Mouse (Mus musculus): ENCODE data around the gene Wdr62. TPM values are rescaled to one million over a fixed set of nuclear protein-coding genes. Genes with fewer than 3 reads are reported as not detected.
"Not testable (repeated sequence)": the region's sequence is repeated elsewhere in the genome, so short reads cannot be mapped to it uniquely, and the experiment has no call there.

Gene Wdr62
- polyA plus RNA-seq, 1 experiment from 2014 or later = 7.1 TPM

DNA sequence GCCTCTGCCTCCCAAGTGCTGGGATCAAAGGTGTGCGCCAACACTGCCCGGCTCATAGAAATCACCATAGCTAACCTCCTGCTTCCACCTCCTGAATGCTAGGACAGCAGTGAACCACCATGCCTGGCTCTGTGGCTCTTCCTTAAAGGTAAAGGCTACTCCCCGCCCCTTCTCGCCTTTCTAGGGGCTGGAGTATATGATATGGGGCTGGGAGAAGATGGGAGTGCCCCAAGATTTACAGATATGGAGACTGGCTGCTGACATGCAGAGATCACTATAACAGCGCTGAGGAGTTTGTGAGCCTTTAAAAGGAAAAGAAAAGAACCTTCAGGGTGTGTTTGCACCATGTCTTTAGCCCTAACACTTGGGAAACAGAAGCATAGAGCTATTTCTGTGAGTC lies 58.0 kb downstream of the Wdr62 start:
- H3K9ac ChIP-seq = no peak overlapping the region
- H3K4me2 ChIP-seq = no peak overlapping the region
- H3K27ac ChIP-seq (replicated peaks) = no peak overlapping the region
- no peak for ATAC-seq (ENCODE audit: extremely low read depth, insufficient number of reproducible peaks, low FRiP score, low TSS enrichment)
- no peaks in the 10 kb centered on the region for H3K27me3 ChIP-seq (replicated peaks)
- H3K4me3 ChIP-seq = no peak overlapping the region
- H3K9me3 ChIP-seq = no peaks in the 10 kb centered on the region
- 86% methylated on average over 5 of the region's 5 CpGs for WGBS
- H3K36me3 ChIP-seq = peaks cover 50% of the 10 kb centered on the region
- peaks cover 9% of the 10 kb centered on the region for H3K4me1 ChIP-seq

DNA sequence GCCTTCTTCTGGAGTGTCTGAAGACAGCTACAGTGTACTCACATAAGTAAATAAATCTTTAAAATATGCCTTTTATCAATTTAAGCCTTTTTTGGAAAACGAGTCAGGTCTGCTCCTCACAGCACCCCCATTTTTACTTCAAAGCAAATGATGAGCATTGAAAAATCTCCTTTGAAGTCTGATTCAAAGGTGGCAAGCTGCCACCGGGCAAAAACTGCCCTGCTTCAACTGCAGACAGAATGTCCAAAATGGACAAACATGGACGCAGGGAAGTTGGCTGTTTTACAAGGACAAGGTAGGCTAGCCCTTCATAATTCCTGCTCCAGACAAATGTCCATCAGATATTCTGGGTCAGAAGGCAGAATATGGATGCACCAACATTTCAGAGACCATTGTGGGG lies 58.8 kb downstream of the Wdr62 start:
- Histone ChIP-seq H3K4me1 (peaks cover 12% of the 10 kb centered on the region), H3K9me3 (no peaks in the 10 kb centered on the region), H3K27ac (replicated peaks) (no peak overlapping the region), H3K36me3 (peaks cover 42% of the 10 kb centered on the region), H3K4me3 (no peak overlapping the region), H3K27me3 (replicated peaks) (no peaks in the 10 kb centered on the region), H3K9ac (no peak overlapping the region), H3K4me2 (no peak overlapping the region)
- no peak for ATAC-seq (ENCODE audit: extremely low read depth, insufficient number of reproducible peaks, low FRiP score, low TSS enrichment)
- 72% methylated on average over 3 of the region's 3 CpGs for WGBS

DNA sequence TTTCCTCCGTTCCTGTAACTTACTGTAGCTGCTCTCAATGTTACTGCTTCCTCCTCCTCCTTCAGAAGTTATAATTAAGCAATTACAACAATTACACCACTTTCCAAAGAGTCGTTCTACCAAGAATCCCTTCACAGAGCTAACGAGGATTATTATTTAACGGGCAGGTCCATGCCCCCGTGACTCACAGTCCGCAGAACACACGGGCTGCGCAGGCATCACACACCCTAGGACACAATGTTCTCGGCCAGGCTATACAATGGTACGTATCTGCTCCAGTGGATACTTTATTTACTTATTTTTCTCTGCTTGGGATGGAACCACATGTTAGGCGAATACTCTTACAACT lies 60.2 kb downstream of the Wdr62 start:
- peaks cover 28% of the 10 kb centered on the region for H3K36me3 ChIP-seq
- H3K27me3 ChIP-seq (replicated peaks) = no peaks in the 10 kb centered on the region
- peak overlapping the region; percentile 85 for H3K9ac ChIP-seq
- ATAC-seq (ENCODE audit: extremely low read depth, insufficient number of reproducible peaks, low FRiP score, low TSS enrichment) = no peak
- H3K27ac ChIP-seq (replicated peaks) = peak overlapping the region; percentile 16; the same call in 1 of the 2 replicates
- WGBS = 20% methylated on average over 11 of the region's 11 CpGs
- H3K4me1 ChIP-seq = peaks cover 12% of the 10 kb centered on the region
- peak overlapping the region; percentile 61 for H3K4me3 ChIP-seq
- no peaks in the 10 kb centered on the region for H3K9me3 ChIP-seq
- H3K4me2 ChIP-seq = peak overlapping the region; percentile 93

DNA sequence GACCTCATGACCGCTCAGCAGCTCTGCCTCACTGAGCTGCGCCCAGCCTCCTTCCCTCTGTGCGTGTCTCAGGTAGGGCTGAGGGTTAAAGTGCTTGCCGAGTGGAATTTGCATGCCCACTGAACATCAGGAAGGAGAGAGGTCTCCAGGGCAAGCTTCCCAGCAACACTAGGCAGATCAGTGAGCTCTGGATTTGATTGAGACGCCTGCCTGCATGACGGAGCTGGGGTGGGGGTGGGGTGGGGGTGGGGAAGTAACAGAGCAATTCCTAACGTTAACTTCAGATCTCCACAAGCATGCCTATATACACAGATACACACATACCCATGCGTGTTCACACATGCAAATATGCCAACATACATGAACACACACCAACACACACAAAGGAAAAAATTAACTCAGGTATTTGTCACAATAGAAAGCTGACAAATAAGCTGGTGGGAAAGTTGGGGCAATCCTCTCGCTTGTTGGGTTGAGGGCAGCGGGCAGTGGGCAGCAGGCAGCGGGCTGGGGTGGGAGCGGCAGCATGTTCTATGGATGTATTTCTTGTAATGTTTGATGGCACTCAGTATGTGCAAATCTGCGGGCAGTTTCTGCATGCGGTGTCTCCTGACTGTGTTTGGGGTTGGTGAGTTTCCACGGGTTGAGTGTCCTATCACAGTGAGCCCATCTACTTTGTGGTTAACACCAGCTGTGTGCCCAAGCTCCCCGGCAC lies 60.8 kb downstream of the Wdr62 start:
- 4% methylated on average over 16 of the region's 16 CpGs for WGBS

DNA sequence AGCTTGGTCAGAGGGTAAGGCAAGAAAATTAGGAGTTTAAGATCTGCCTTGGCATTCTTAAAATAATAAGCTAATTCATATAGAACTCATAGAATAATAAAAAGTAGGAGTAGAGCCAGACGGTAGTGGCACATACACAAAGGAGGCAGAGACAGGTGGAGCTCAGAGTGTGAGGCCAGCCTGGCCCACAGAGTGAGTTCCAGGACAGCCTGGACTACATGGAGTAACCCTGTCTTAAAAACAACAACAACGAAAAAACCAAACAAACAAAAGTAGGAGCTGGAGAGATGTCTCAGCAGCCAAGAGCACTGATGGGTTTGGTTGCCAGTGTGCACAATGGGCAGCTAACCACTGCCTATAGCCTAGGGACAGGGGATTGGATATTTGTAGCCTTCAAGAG lies 62.9 kb downstream of the Wdr62 start:
- no peak for ATAC-seq (ENCODE audit: extremely low read depth, insufficient number of reproducible peaks, low FRiP score, low TSS enrichment)
- Histone ChIP-seq H3K36me3 (0 out of 2 replicates have a peak, but pooled peaks cover under 1% of the 10 kb centered on the region), H3K4me2 (no peak overlapping the region), H3K27me3 (replicated peaks) (no peaks in the 10 kb centered on the region), H3K4me3 (no peak overlapping the region), H3K4me1 (peaks cover 12% of the 10 kb centered on the region), H3K27ac (replicated peaks) (no peak overlapping the region), H3K9me3 (no peaks in the 10 kb centered on the region), H3K9ac (no peak overlapping the region)
- 68% methylated on average over 2 of the region's 2 CpGs for WGBS

More for the DNA sequence above, 60.8 kb downstream of the Wdr62 start:
- no peak for ATAC-seq (ENCODE audit: extremely low read depth, insufficient number of reproducible peaks, low FRiP score, low TSS enrichment)
- Histone ChIP-seq H3K36me3 (peaks cover 23% of the 10 kb centered on the region), H3K4me3 (peak overlapping the region; percentile 61), H3K9me3 (no peaks in the 10 kb centered on the region), H3K4me1 (peaks cover 12% of the 10 kb centered on the region), H3K27ac (replicated peaks) (peak overlapping the region; percentile 61), H3K27me3 (replicated peaks) (no peaks in the 10 kb centered on the region), H3K4me2 (peak overlapping the region; percentile 93), H3K9ac (peak overlapping the region; percentile 85)

DNA sequence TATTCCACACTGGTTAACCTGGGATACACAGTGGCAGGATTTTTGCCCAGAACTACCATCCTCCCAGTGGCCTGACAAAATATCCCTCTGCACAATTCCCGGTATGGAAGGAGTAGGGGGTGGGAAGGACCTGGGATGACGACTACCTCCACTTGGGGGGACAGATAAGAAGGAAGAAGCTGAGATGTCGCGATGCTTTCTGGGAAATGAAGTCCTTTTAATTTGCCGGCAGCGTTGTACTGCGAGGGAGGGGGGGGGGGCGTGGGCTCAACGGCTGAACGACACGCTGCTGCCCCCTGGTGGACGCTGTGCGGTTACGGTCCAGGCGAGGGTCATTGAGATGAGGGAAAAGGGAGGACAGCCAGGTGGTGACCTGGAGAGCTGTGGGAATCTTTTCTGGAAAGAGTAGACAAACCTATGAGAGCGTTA lies 63.5 kb downstream of the Wdr62 start:
- no peak overlapping the region for H3K27ac ChIP-seq (replicated peaks)
- peak overlapping the region; percentile 18; the same call in 1 of the 2 replicates for H3K4me3 ChIP-seq
- H3K4me2 ChIP-seq = peak overlapping the region; percentile 62
- under 1% methylated on average over 16 of the region's 16 CpGs for WGBS
- peaks cover 12% of the 10 kb centered on the region for H3K4me1 ChIP-seq
- H3K9ac ChIP-seq = 0 out of 2 replicates have a peak overlapping the region, but pooled peaks have one; percentile 33
- peak; percentile 77 for ATAC-seq (ENCODE audit: extremely low read depth, insufficient number of reproducible peaks, low FRiP score, low TSS enrichment)
- no peaks in the 10 kb centered on the region for H3K36me3 ChIP-seq
- no peaks in the 10 kb centered on the region for H3K9me3 ChIP-seq
- H3K27me3 ChIP-seq (replicated peaks) = no peaks in the 10 kb centered on the region

DNA sequence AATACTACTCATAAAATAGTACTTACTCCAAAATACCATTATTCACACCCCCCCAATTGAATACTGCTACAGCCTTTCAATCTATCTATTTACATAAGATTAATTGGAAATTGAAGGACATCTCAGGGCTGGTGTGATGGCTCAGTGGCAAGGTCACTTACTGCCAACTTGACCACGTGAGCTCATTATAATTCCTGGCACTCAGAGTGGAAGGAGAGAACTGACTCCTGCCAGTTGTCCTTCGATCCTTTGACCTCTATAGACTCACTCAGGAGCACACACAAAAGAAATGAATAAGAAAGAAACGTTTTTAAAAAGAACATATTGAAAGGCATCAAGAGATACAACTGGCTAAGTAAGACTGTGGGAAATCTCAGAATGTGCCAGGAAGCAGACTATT lies 64.3 kb downstream of the Wdr62 start:
- H3K36me3 ChIP-seq = no peaks in the 10 kb centered on the region
- no peak for ATAC-seq (ENCODE audit: extremely low read depth, insufficient number of reproducible peaks, low FRiP score, low TSS enrichment)
- no peaks in the 10 kb centered on the region for H3K9me3 ChIP-seq
- no peak overlapping the region for H3K9ac ChIP-seq
- H3K4me2 ChIP-seq = no peak overlapping the region
- 77% methylated on average over 3 of the region's 3 CpGs for WGBS
- no peaks in the 10 kb centered on the region for H3K27me3 ChIP-seq (replicated peaks)
- H3K27ac ChIP-seq (replicated peaks) = no peak overlapping the region
- H3K4me1 ChIP-seq = peaks cover 12% of the 10 kb centered on the region
- H3K4me3 ChIP-seq = no peak overlapping the region

DNA sequence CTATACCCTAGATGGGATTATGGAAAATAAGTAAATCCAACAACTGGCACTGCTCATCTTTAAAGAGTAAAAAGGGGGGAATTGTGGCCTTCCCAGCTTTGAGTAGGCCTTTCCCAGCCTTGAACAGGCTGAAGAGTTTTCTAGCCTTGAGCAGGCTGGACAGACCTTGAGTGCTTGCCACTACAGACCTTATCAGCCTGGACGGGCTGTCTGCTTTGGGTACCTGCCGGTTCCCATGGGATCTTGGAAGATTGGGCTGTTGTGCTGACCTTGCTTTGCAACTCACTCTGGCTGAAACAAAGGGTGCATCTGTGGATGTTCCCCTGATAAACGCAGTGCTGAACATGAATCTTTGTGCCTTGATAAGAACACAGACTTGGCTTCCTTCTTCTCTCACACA lies 66.3 kb downstream of the Wdr62 start:
- Histone ChIP-seq H3K4me1 (peaks cover 3% of the 10 kb centered on the region; the same call in 1 of the 2 replicates), H3K4me2 (no peak overlapping the region), H3K36me3 (no peaks in the 10 kb centered on the region), H3K27ac (replicated peaks) (no peak overlapping the region), H3K4me3 (no peak overlapping the region), H3K9ac (no peak overlapping the region), H3K27me3 (replicated peaks) (no peaks in the 10 kb centered on the region), H3K9me3 (no peaks in the 10 kb centered on the region)
- no peak for ATAC-seq (ENCODE audit: extremely low read depth, insufficient number of reproducible peaks, low FRiP score, low TSS enrichment)
- WGBS = 69% methylated on average over 3 of the region's 3 CpGs

DNA sequence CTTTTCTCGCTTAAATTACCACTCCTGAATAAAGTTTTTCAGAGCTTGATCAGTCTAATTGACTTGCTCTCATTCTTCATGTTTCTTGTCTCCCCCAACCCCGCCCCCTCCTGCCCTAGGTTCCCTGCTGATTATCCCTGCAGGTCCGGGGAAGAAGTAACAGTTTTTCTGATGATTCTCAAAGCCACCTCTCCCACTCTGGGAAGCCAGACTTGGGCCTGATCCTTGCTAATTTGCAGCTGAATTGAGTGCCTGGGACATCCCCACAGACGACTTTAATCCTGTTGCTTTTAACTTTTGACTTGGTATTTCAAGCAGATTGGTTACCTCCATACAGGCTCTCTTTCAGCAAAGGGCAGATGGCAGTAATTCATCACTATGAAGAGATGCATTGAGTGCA lies 69.2 kb downstream of the Wdr62 start:
- H3K27me3 ChIP-seq (replicated peaks) = no peaks in the 10 kb centered on the region
- no peak overlapping the region for H3K9ac ChIP-seq
- WGBS = 24% methylated on average over 4 of the region's 4 CpGs
- H3K4me2 ChIP-seq = no peak overlapping the region
- H3K36me3 ChIP-seq = no peaks in the 10 kb centered on the region
- no peaks in the 10 kb centered on the region for H3K4me1 ChIP-seq
- H3K27ac ChIP-seq (replicated peaks) = no peak overlapping the region
- no peak for ATAC-seq (ENCODE audit: extremely low read depth, insufficient number of reproducible peaks, low FRiP score, low TSS enrichment)
- no peak overlapping the region for H3K4me3 ChIP-seq
- no peaks in the 10 kb centered on the region for H3K9me3 ChIP-seq

DNA sequence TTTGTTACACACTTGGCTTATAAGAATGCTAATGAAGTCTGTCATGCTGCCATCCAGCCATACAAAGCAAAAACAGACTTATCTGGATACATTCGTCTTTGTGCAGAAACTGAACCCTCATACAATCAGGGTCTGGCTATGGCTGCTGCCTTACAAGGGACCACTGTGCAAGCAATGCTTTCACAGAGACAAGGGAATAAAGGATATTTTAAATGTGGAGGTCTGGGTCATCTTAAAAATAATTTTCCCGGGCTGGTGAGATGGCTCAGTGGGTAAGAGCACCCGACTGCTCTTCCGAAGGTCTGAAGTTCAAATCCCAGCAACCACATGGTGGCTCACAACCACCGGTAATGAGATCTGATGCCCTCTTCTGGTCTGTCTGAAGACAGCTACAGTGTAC lies 73.9 kb downstream of the Wdr62 start:
- 53% methylated on average over 5 of the region's 5 CpGs for WGBS
- ATAC-seq (ENCODE audit: extremely low read depth, insufficient number of reproducible peaks, low FRiP score, low TSS enrichment) = not testable (repeated sequence)

DNA sequence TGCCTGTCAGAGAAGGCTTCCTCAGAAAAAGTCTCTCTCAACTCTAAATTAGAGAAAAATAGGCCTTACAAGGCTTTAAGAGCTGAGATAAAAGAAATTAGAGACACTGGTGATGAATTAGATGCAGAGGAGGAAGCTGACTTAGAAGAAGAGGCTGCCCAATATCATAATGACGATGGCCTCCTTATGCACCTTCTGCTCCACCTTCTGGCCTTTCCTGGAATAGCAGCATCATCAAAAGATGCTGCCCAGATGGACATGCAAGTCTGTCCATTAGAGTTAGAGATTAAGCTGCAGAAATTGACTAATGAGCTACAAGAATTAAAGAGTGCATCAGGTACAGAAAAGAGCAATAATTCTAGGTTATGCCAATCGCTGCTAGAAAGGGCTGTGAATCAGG lies 74.8 kb downstream of the Wdr62 start:
- H3K27me3 ChIP-seq (replicated peaks) = no peaks in the 10 kb centered on the region
- no peak overlapping the region for H3K4me2 ChIP-seq
- no peaks in the 10 kb centered on the region for H3K36me3 ChIP-seq
- no peak for ATAC-seq (ENCODE audit: extremely low read depth, insufficient number of reproducible peaks, low FRiP score, low TSS enrichment)
- no peak overlapping the region for H3K4me3 ChIP-seq
- H3K27ac ChIP-seq (replicated peaks) = no peak overlapping the region
- WGBS = 4% methylated on average over 2 of the region's 2 CpGs
- H3K9ac ChIP-seq = no peak overlapping the region
- H3K9me3 ChIP-seq = no peaks in the 10 kb centered on the region
- peaks cover 13% of the 10 kb centered on the region; the same call in 1 of the 2 replicates for H3K4me1 ChIP-seq

More for the DNA sequence above, 73.9 kb downstream of the Wdr62 start:
- H3K9ac ChIP-seq; H3K9me3 ChIP-seq; H3K27me3 ChIP-seq (replicated peaks); H3K27ac ChIP-seq (replicated peaks); H3K4me3 ChIP-seq; H3K4me2 ChIP-seq; H3K36me3 ChIP-seq: not testable (repeated sequence)
- peaks cover 13% of the 10 kb centered on the region; the same call in 1 of the 2 replicates for H3K4me1 ChIP-seq

DNA sequence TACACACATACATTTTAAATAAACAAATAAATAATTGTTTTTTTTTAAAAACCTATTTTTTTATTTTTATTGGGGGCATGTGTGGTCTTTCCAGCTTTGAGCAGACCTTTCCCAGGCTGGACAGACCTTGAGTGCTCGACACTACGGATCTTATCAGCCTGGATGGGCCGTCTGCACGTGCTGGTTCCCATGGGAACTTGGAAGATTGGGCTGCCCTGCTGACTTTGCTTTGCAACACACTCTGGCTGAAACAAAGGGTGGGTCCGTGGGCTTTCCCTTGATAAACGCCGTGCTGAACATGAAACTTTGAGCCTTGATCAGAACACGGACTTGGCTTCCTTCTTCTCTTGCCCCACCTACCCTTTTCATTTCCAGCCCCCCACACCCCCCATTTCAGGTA lies 75.8 kb downstream of the Wdr62 start:
- Histone ChIP-seq H3K9ac (peak overlapping the region; percentile 54), H3K4me3 (no peak overlapping the region), H3K4me2 (peak overlapping the region; percentile 43), H3K4me1 (peaks cover 13% of the 10 kb centered on the region; the same call in 1 of the 2 replicates), H3K27me3 (replicated peaks) (no peaks in the 10 kb centered on the region), H3K9me3 (no peaks in the 10 kb centered on the region), H3K27ac (replicated peaks) (no peak overlapping the region), H3K36me3 (no peaks in the 10 kb centered on the region)
- 13% methylated on average over 8 of the region's 8 CpGs for WGBS
- ATAC-seq (ENCODE audit: extremely low read depth, insufficient number of reproducible peaks, low FRiP score, low TSS enrichment) = no peak
